Comparison of ENCODE assay signal across 29 mouse cellular contexts in the genomic region with DNA sequence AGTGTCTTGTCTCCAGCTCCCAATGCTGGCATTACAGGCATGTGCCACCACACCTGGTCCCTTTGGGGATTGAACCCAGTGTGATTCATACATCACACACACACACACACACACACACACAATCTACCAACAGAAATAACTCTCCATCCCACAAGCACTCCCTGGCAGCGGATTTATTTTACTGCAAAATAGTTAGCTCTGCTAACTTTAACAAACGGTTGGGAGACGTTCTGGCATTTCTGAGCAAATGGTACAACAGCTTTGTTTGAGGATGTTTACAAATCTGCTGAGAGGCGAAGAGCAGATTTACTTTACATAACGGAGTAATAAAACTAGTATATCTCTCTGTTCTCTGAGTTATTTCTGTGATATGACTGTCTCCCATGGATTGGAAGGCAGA. TPM values are rescaled to one million over a fixed set of nuclear protein-coding genes. Genes with fewer than 3 reads are reported as not detected.
A peak's percentile ranks its signal among the peaks of the same experiment; 100 is the strongest.
DNase-seq lines count a peak whose midpoint lies in the region.
"Had no signal": no experiment of that assay in that cellular context is flagged by ENCODE, and none has a peak within 500 bp of the region (broad histone marks: within the 10 kb centered on the region; RNA-seq: fewer than 3 reads in every experiment).

No protein-coding gene starts in this region.

- H3K27ac ChIP-seq in heart, embryonic 10.5 days, result no peak overlapping the region
- H3K27ac ChIP-seq: heart, embryonic 13.5 days; hindbrain, embryonic 12.5 days; limb, embryonic 15.5 days; liver, embryonic 14.5 days; midbrain, embryonic 13.5 days; stomach, postnatal 0 days had no signal

- no peaks in the 10 kb centered on the region for H3K36me3 ChIP-seq in heart, embryonic 10.5 days
- H3K36me3 ChIP-seq: heart, embryonic 13.5 days; hindbrain, embryonic 12.5 days; limb, embryonic 15.5 days; midbrain, embryonic 13.5 days had no signal

- H3K4me1 ChIP-seq in heart, embryonic 10.5 days, result no peaks in the 10 kb centered on the region
- H3K4me1 ChIP-seq: heart, embryonic 13.5 days; hindbrain, embryonic 12.5 days; limb, embryonic 15.5 days; midbrain, embryonic 13.5 days had no signal

- no peaks in the 10 kb centered on the region for H3K9me3 ChIP-seq in heart, embryonic 10.5 days
- H3K9me3 ChIP-seq: heart, embryonic 13.5 days; hindbrain, embryonic 12.5 days; limb, embryonic 15.5 days; midbrain, embryonic 13.5 days had no signal

- intact Hi-C loops in left cerebral cortex, postnatal 25 days (cut with DNase I), result no loop called here

- 78% methylated on average over 5 of the region's 5 CpGs for WGBS in heart, embryonic 10.5 days

- DNase-seq in left cerebral cortex, postnatal 25 days (ENCODE audit: low spot score in 2 of 2), result peak; percentile 44 to 63
- DNase-seq in left cerebral cortex, adult 18-20 months (ENCODE audit: low spot score in 2 of 2), result no peak
- DNase-seq in layer of hippocampus, adult 18-20 months (ENCODE audit: low spot score in 2 of 2), result peak; percentile 67 to 89
- peak; percentile 83 for DNase-seq in layer of hippocampus, adult 9-11 months
- DNase-seq in right cerebral cortex, postnatal 36 days (ENCODE audit: low spot score in 2 of 2), result peak; percentile 13 to 14
- DNase-seq in heart, embryonic 10.5 days (ENCODE audit: low spot score), result no peak
- no peak for DNase-seq in embryo, embryonic 10.5 days (ENCODE audit: low spot score)
- DNase-seq: adrenal gland, adult 2 months; cerebellum, adult 18-20 months; cerebellum, postnatal 25 days; embryo, embryonic 11 days; gastrocnemius, postnatal 14 days; heart, adult 18-20 months; heart, postnatal 14 days; kidney, adult 2 months; kidney, postnatal 10 days; left cerebral cortex, postnatal 4 days; lung, embryonic 14.5 days had no signal

- H3K4me3 ChIP-seq in heart, embryonic 10.5 days, result no peak overlapping the region
- H3K4me3 ChIP-seq: heart, embryonic 13.5 days; hindbrain, embryonic 12.5 days; limb, embryonic 15.5 days; midbrain, embryonic 13.5 days had no signal

- no peaks in the 10 kb centered on the region for H3K27me3 ChIP-seq in heart, embryonic 10.5 days (ENCODE audit: insufficient read depth, poor library complexity, severe bottlenecking)
- H3K27me3 ChIP-seq: heart, embryonic 13.5 days; hindbrain, embryonic 12.5 days; limb, embryonic 15.5 days; midbrain, embryonic 13.5 days had no signal

RNA-seq across cellular contexts. Expression of gene Ints4, which starts 7.8 kb away (rescaled TPM):
- 10 to 100 TPM; 23.9 to 28.5 TPM for total RNA-seq in left cerebral cortex, postnatal 25 days (2021)
- total RNA-seq in left cerebral cortex, adult 18-20 months (2021), result 10 to 100 TPM; 29.6 to 31.1 TPM
- 10 to 100 TPM; 31.0 to 34.6 TPM for total RNA-seq in layer of hippocampus, adult 18-20 months (2021)
- polyA plus RNA-seq in heart, embryonic 10.5 days (2016; fragmentation: Nextera tagmentation; extraction: Ambion mirVana), result 45.6 and 48.5 TPM in 2 replicates

RNA-seq across cellular contexts. Expression of gene Kctd14, which starts 21.9 kb away (rescaled TPM):
- 1 to 10 TPM; 3.5 to 3.8 TPM for total RNA-seq in left cerebral cortex, postnatal 25 days (2021)
- 1 to 10 TPM; 3.5 to 3.6 TPM for total RNA-seq in left cerebral cortex, adult 18-20 months (2021)
- total RNA-seq in layer of hippocampus, adult 18-20 months (2021), result 1 to 10 TPM; 5.0 to 5.3 TPM
- 0.47 and 0.87 TPM in 2 replicates for polyA plus RNA-seq in heart, embryonic 10.5 days (2016; fragmentation: Nextera tagmentation; extraction: Ambion mirVana)
- polyA plus RNA-seq: C2C12 had no signal

RNA-seq across cellular contexts. Expression of gene Thrsp, which starts 55.5 kb away (rescaled TPM):
- 10 to 100 TPM; 16.0 to 20.0 TPM for total RNA-seq in left cerebral cortex, postnatal 25 days (2021)
- 10 to 100 TPM; 17.3 to 20.7 TPM for total RNA-seq in left cerebral cortex, adult 18-20 months (2021)
- 10 to 100 TPM; 41.0 to 47.8 TPM for total RNA-seq in layer of hippocampus, adult 18-20 months (2021)
- 0.43 and 0.51 TPM in 2 replicates for polyA plus RNA-seq in heart, embryonic 10.5 days (2016; fragmentation: Nextera tagmentation; extraction: Ambion mirVana)
- total RNA-seq: megakaryocyte, adult 5-6 weeks; MEL; monocyte, adult 5-6 weeks; neutrophil, adult 5-6 weeks had no signal
- polyA plus RNA-seq: C2C12 had no signal

Comparison
In these comparisons a context has a peak if more than half of its experiments do, and no peak if none do; other contexts are left out.
1. DNase-seq: peak in left cerebral cortex, postnatal 25 days (2 of 2), layer of hippocampus, adult 18-20 months (2 of 2), layer of hippocampus, adult 9-11 months (single experiment) and right cerebral cortex, postnatal 36 days (2 of 2); none in left cerebral cortex, adult 18-20 months (0 of 2), heart, embryonic 10.5 days (single experiment) and embryo, embryonic 10.5 days (single experiment).